Mouse (Mus musculus) forebrain, postnatal 0 days (tissue): ENCODE results near the gene Fam129b. TPM values are rescaled to one million over a fixed set of nuclear protein-coding genes. Genes with fewer than 3 reads are reported as not detected.

Source experiments
- ATAC-seq: fragments of 200-750 bp; cut with Nextera tagmentation; 2 replicates; pipeline ENCODE4 v1.8.0; 2017; ENCODE audit warnings: mild to moderate bottlenecking, moderate library complexity
- DNase-seq: peaks from one replicate; pipeline ENCODE4 v3.0.0-alpha.2; 2015
- H3K27ac ChIP-seq: fragments of 300-500 bp; sonication (generic); 2 replicates; pipeline ENCODE4 v1.5.1; 2014; ENCODE audit warnings: low read depth, mild to moderate bottlenecking, antibody characterized with exemption, low read length, moderate library complexity, mixed read lengths
- H3K27me3 ChIP-seq: fragments of 300-500 bp; sonication (generic); 2 replicates; pipeline ENCODE4 v1.6.1; 2014; ENCODE audit warnings: mild to moderate bottlenecking, low read length, mixed read lengths; ENCODE audit not compliant: insufficient read depth
- H3K36me3 ChIP-seq: fragments of 300-500 bp; sonication (generic); 2 replicates; pipeline ENCODE4 v1.6.1; 2014; ENCODE audit warnings: mild to moderate bottlenecking, moderate library complexity; ENCODE audit not compliant: insufficient read depth
- H3K4me1 ChIP-seq: fragments of 300-500 bp; sonication (generic); 2 replicates; pipeline ENCODE4 v1.6.1; 2014; ENCODE audit warnings: antibody characterized with exemption; ENCODE audit not compliant: insufficient read depth
- H3K4me2 ChIP-seq: fragments of 300-500 bp; sonication (generic); 2 replicates; pipeline ENCODE4 v1.6.1; 2014; ENCODE audit warnings: low read depth, mild to moderate bottlenecking, moderate library complexity
- H3K4me3 ChIP-seq: fragments of 300-500 bp; sonication (generic); 2 replicates; pipeline ENCODE4 v1.5.1; 2014; ENCODE audit warnings: low read depth, low read length, mixed read lengths
- H3K9ac ChIP-seq: fragments of 300-500 bp; sonication (generic); 2 replicates; pipeline ENCODE4 v1.6.1; 2014; ENCODE audit warnings: mild to moderate bottlenecking
- H3K9me3 ChIP-seq: fragments of 300-500 bp; sonication (generic); 2 replicates; pipeline ENCODE4 v1.6.1; 2016; ENCODE audit warnings: low read length
- CTCF ChIP-seq: sonication (generic); IDR thresholded peaks from 2 replicates; pipeline ENCODE4 v1.5.1; 2016; ENCODE audit warnings: antibody characterized with exemption, control low read depth, low read depth
- WGBS: fragments of 180-500 bp; shearing (Covaris S2); extraction: QIAGEN DNeasy Blood & Tissue Kit; methylation state at CpG from one replicate; pipeline ENCODE4 v1.1.7; 2014; 5-methylcytosine and 5-hydroxymethylcytosine counted together
- polyA plus RNA-seq: library from polyadenylated mRNA; unstranded; fragments of >200 nt; fragmentation: Nextera tagmentation; extraction: Ambion mirVana; gene quantifications from 2 replicates; pipeline ENCODE4 v1.2.1, GENCODE M21; 2015
- total RNA-seq: library from RNA; depleted of rRNA; stranded (reverse); fragments of >200 nt; gene quantifications from 2 replicates; pipeline ENCODE4 v1.2.3, GENCODE M21; 2014

Gene Fam129b
- total and polyA plus RNA-seq, 2 experiments from 2014 or later: 27.7 to 38.1 TPM

DNA sequence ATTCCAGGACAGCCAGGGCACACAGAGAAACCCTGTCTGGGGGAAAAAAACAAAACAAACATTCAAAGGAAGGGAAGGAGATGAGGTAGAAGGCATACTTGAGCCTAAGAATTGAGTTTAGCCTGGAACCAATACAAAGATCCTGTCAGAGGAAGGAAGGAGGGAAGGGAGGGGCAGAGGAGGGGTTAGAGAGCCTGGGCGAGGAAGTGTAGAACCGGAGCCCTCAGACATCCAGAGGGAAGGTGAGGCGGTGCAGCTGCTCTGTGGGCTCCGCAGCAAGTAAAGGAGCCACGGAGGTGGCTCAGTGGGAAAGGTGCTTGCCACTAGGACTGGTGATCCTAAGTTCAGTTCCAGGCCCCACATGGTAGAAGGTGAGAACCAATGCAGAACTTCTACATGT lies 34.8 kb upstream of the Fam129b start:
- Histone ChIP-seq H3K27me3 (no peaks in the 10 kb centered on the region), H3K4me3 (no peak overlapping the region), H3K4me2 (no peak overlapping the region), H3K36me3 (0 out of 2 replicates have a peak, but pooled peaks cover 12% of the 10 kb centered on the region), H3K9me3 (no peaks in the 10 kb centered on the region), H3K27ac (no peak overlapping the region), H3K9ac (no peak overlapping the region), H3K4me1 (peaks cover 3% of the 10 kb centered on the region; the same call in 1 of the 2 replicates)
- no peak for DNase-seq
- WGBS: 67% methylated on average over 5 of the region's 5 CpGs
- no peak for TF ChIP-seq CTCF
- no peak for ATAC-seq

DNA sequence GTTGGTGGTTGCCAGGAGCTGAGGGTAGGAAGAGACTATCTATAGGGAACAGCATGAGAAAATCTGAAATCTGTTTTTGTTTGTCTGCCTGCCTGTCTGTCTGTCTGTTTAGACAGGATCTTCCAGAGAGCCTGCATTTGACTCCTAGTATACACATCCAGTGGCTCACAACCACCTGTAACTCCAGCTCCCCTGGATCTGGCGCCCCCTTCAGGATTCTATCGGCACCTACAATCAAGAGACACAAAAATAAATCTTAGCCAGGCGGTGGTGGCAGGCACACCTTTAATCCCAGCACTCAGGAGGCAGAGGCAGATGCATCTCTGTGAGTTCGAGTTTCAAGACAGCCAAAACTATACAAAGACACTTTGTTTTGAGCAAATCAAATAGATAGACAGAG lies 33.4 kb upstream of the Fam129b start:
- Histone ChIP-seq H3K27me3 (no peaks in the 10 kb centered on the region), H3K27ac (no peak overlapping the region), H3K36me3 (0 out of 2 replicates have a peak, but pooled peaks cover 12% of the 10 kb centered on the region), H3K9ac (no peak overlapping the region), H3K4me3 (no peak overlapping the region), H3K4me1 (peaks cover 3% of the 10 kb centered on the region; the same call in 1 of the 2 replicates), H3K4me2 (no peak overlapping the region), H3K9me3 (no peaks in the 10 kb centered on the region)
- TF ChIP-seq CTCF: peak; percentile 42
- ATAC-seq: no peak
- WGBS: 48% methylated on average over 4 of the region's 4 CpGs
- peak; percentile 11 for DNase-seq

DNA sequence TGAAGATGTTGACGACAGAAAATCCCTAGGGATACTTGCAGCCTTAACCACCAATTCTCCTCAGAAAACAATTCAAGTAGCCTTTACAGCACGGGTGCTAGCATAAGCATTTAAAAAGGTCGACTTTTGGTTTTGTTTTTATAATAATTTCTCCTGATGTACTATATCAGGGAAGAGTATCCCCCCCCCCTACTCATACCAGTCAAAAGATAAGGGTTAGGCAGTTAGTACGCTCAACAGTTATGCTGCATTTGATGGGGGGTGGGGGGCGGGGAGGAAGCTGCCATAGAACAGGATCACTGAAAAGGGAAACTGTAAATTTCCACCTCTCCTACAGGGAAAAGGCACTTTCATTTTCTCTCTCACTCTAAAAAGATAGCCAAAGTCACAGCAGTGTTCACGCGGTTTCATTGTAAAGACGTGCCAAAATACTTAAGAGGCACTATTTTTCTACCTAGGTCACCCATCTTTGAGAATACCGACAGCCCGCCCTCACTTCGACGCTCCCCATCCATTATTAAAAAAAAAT lies 30.3 kb upstream of the Fam129b start:
- H3K9ac ChIP-seq: peak overlapping the region; percentile 90
- H3K27me3 ChIP-seq: no peaks in the 10 kb centered on the region
- TF ChIP-seq CTCF: no peak
- H3K4me1 ChIP-seq: peaks cover 3% of the 10 kb centered on the region; the same call in 1 of the 2 replicates
- ATAC-seq: no peak
- DNase-seq: no peak
- H3K27ac ChIP-seq: peak overlapping the region; percentile 92
- H3K4me3 ChIP-seq: peak overlapping the region; percentile 74
- 5% methylated on average over 12 of the region's 12 CpGs for WGBS
- peak overlapping the region; percentile 60 for H3K4me2 ChIP-seq
- 0 out of 2 replicates have a peak, but pooled peaks cover 6% of the 10 kb centered on the region for H3K36me3 ChIP-seq
- no peaks in the 10 kb centered on the region for H3K9me3 ChIP-seq

DNA sequence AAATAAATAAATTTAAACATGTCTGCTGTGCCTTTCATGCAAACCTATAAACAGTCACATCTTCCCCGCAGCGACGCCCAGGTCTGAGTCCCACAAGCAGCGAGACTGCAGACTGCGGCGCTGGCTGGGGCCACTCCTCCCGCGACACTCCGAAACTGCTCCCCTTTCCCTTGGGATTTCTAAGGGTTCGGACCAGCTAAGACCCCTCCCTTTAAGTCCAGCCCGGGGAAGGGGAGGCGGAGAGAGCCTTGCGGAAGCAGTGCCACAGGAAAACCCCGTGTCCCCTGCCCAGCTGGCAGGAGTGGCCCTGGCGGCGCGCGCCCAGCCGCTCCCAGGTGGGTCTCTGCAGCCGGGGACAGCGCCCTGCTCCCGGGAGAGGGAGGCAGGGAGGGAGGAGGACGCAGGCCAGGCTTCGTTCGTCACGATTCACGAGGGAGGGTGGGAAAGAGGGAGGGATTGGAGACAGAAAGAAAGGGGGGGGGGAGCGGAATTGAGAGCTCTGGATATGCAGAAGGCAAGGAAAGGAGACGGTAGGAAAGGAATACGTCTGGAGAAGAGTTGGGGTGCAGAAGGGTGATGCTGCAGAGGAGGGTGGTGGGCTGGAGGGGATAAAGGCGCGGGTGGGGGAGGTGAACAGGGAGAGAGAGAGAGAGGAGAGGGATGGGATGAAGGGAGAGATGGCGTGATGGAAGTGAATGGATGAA lies 29.7 kb upstream of the Fam129b start:
- DNase-seq (peak; percentile 88), ATAC-seq (peak; percentile 72)
- H3K27ac ChIP-seq: peak overlapping the region; percentile 92
- peak overlapping the region; percentile 74 for H3K4me3 ChIP-seq
- peak overlapping the region; percentile 90 for H3K9ac ChIP-seq
- TF ChIP-seq CTCF: no peak
- H3K9me3 ChIP-seq: no peaks in the 10 kb centered on the region
- H3K4me1 ChIP-seq: peaks cover 3% of the 10 kb centered on the region; the same call in 1 of the 2 replicates
- under 1% methylated on average over 33 of the region's 33 CpGs for WGBS
- peak overlapping the region; percentile 60 for H3K4me2 ChIP-seq
- H3K36me3 ChIP-seq: 0 out of 2 replicates have a peak, but pooled peaks cover 3% of the 10 kb centered on the region
- H3K27me3 ChIP-seq: no peaks in the 10 kb centered on the region

DNA sequence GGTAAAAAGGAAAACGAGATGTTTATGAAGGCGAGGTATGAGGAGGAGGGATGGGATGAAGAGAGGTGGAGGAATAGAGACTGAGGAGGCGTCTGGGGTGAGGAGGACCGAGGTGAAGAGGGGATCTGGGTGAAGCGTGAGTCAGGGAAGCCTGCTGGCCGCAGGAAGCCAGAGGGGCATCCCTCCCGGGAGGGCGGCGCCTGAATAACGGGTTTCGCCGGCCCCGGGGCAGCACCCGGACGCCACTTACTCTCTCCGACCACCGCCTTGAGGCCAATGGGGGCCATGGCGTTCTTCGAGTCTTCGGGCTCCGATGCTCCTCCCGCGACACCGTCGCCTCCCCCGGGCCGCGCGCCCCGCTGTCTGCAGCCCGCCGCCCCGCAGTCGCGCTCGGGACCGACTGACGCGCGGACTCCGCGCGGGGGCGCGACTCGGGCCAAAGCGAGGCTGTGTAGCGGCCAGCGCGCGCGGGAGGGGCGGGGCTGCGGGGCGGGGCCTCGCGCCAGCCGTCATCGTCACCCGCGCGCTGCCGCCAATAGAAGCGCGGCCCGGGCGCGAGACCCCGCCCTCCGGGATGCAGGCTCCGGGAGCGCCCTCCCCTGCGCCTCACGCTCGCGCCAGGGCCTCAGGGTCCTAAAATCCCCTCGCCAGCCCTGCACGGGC lies 29.0 kb upstream of the Fam129b start, which contains the start of gene Stxbp1:
Stxbp1 (minus strand) TSS at position 441 of the 663 bp plus-strand sequence.
- WGBS: 3% methylated on average over 71 of the region's 78 CpGs
- DNase-seq (peak; percentile 96), ATAC-seq (peak; percentile 95)
- peaks cover 3% of the 10 kb centered on the region; the same call in 1 of the 2 replicates for H3K4me1 ChIP-seq
- peak within 1 kb of the TSS; percentile 74 for H3K4me3 ChIP-seq
- H3K27me3 ChIP-seq: no peaks in the 10 kb centered on the region
- H3K9me3 ChIP-seq: no peaks in the 10 kb centered on the region
- 0 out of 2 replicates have a peak, but pooled peaks cover 2% of the 10 kb centered on the region for H3K36me3 ChIP-seq
- peak within 1 kb of the TSS; percentile 90 for H3K9ac ChIP-seq
- H3K4me2 ChIP-seq: peak within 1 kb of the TSS; percentile 60
- peak within 1 kb of the TSS; percentile 92 for H3K27ac ChIP-seq
- TF ChIP-seq CTCF: peak; percentile 30; the same call in 1 of the 2 replicates

DNA sequence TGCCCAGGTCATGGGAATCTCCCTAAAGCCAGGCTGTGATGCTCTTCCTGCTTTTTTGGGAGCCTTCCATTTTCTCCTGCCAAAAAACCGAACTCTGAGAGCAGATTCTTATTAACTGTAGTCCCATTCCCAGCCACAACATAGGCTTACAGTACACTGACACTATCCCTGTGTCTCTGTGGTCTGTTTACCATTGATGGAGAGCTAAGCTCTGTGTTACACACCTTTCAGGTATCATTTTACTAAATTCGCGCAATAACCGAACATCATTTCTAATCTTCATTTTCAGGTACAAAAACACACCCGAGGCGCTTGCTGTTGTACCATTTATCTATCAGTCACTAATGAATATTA lies 28.5 kb upstream of the Fam129b start:
- H3K27ac ChIP-seq: no peak overlapping the region
- no peak for DNase-seq
- H3K36me3 ChIP-seq: no peaks in the 10 kb centered on the region
- peaks cover 3% of the 10 kb centered on the region; the same call in 1 of the 2 replicates for H3K4me1 ChIP-seq
- H3K4me3 ChIP-seq: peak overlapping the region; percentile 74
- H3K9me3 ChIP-seq: no peaks in the 10 kb centered on the region
- peak overlapping the region; percentile 90; the same call in 1 of the 2 replicates for H3K9ac ChIP-seq
- 46% methylated on average over 6 of the region's 6 CpGs for WGBS
- ATAC-seq: no peak
- peak overlapping the region; percentile 60 for H3K4me2 ChIP-seq
- no peak for TF ChIP-seq CTCF
- H3K27me3 ChIP-seq: no peaks in the 10 kb centered on the region
